Mouse (Mus musculus) kidney, adult 2 months (tissue): ENCODE measurements around the gene Fkbp7. TPM values are rescaled to one million over a fixed set of nuclear protein-coding genes. Genes with fewer than 3 reads are reported as not detected.
"Not testable (repeated sequence)": the region's sequence is repeated elsewhere in the genome, so short reads cannot be mapped to it uniquely, and the experiment has no call there.

Source experiments
- DNase-seq: peaks from one replicate; pipeline ENCODE4 v3.0.0; 2021
- H3K27ac ChIP-seq: fragments of 200-500 bp; 2 replicates; pipeline ENCODE4 v1.5.1; 2012; ENCODE audit warnings: low read depth, low read length, control low read depth, inconsistent platforms; ENCODE audit not compliant: insufficient read depth
- H3K27me3 ChIP-seq: fragments of 200-500 bp; replicated peaks from 2 replicates; pipeline ENCODE4 v1.6.1; 2012; ENCODE audit warnings: mild to moderate bottlenecking, moderate library complexity, low read length, inconsistent platforms; ENCODE audit not compliant: control insufficient read depth, insufficient read depth
- H3K36me3 ChIP-seq: fragments of 200-500 bp; 2 replicates; pipeline ENCODE4 v1.6.1; 2012; ENCODE audit warnings: mild to moderate bottlenecking, moderate library complexity, low read length, inconsistent platforms; ENCODE audit not compliant: control insufficient read depth, insufficient read depth
- H3K4me1 ChIP-seq: fragments of 200-500 bp; 2 replicates; pipeline ENCODE4 v1.6.1; 2011; ENCODE audit warnings: low read length; ENCODE audit not compliant: control insufficient read depth, insufficient read depth
- H3K4me3 ChIP-seq: fragments of 200-500 bp; 2 replicates; pipeline ENCODE4 v1.5.1; 2011; ENCODE audit warnings: mild to moderate bottlenecking, low read depth, low read length, control low read depth; ENCODE audit not compliant: insufficient read depth
- CTCF ChIP-seq: fragments of 200-500 bp; conservative IDR thresholded peaks from 2 replicates; pipeline ENCODE4 v1.5.1; 2011; ENCODE audit warnings: low read depth, mild to moderate bottlenecking, control low read depth, low read length, moderate library complexity, mixed read lengths; ENCODE audit not compliant: insufficient read depth, insufficient read length
- POLR2A ChIP-seq: fragments of 200-500 bp; IDR thresholded peaks from one replicate; pipeline ENCODE4 v1.6.1; 2011; ENCODE audit warnings: low read depth, low read length, control low read depth
- WGBS: fragments of 180-500 bp; shearing (Covaris S2); methylation state at CpG from one replicate; pipeline ENCODE4 v1.1.7; 2018; 5-methylcytosine and 5-hydroxymethylcytosine counted together
- polyA plus RNA-seq: library from polyadenylated mRNA; depleted of rRNA; stranded (reverse); fragments of >200 nt; gene quantifications from 2 replicates; pipeline ENCODE4 v1.2.3, GENCODE M21; 2012

Fkbp7 gene
- polyA plus RNA-seq, 1 experiment = 4.0 TPM

GRCm38 (mm10) chr2:76648666-76649141, 24.2 kb downstream of the Fkbp7 start:
- DNase-seq = no peak
- Histone ChIP-seq H3K4me3 (peak overlapping the region; percentile 43), H3K36me3 (no peaks in the 10 kb centered on the region), H3K27ac (peak overlapping the region; percentile 32; the same call in 1 of the 2 replicates), H3K4me1 (peaks cover 6% of the 10 kb centered on the region; the same call in 1 of the 2 replicates), H3K27me3 (no peaks in the 10 kb centered on the region)
- TF ChIP-seq POLR2A = no peak
- no peak for TF ChIP-seq CTCF
- 30% methylated on average over 13 of the region's 13 CpGs for WGBS

GRCm38 (mm10) chr2:76647883-76648570, 24.9 kb downstream of the Fkbp7 start, which contains the start of the genes Prkra and Pjvk:
Gene Prkra, minus strand, starts transcription at chr2:76648015.
Gene Pjvk, plus strand, starts transcription at chr2:76648476.
- Histone ChIP-seq H3K4me1 (peaks cover 6% of the 10 kb centered on the region; the same call in 1 of the 2 replicates), H3K4me3 (peak within 1 kb of the TSS; percentile 97), H3K27ac (peak within 1 kb of the TSS; percentile 81), H3K27me3 (no peaks in the 10 kb centered on the region), H3K36me3 (no peaks in the 10 kb centered on the region; the same call in 1 of the 2 replicates)
- peak; percentile 49 for TF ChIP-seq POLR2A
- TF ChIP-seq CTCF = no peak
- DNase-seq = peak; percentile 99
- WGBS = under 1% methylated on average over 42 of the region's 42 CpGs

- H3K36me3 ChIP-seq = no peaks in the 10 kb centered on the region; the same call in 1 of the 2 replicates
- WGBS = under 1% methylated on average over 32 of the region's 32 CpGs
- TF ChIP-seq CTCF (no peak), POLR2A (no peak)
- peak overlapping the region; percentile 97 for H3K4me3 ChIP-seq
- no peak for DNase-seq
- no peaks in the 10 kb centered on the region for H3K27me3 ChIP-seq
- H3K27ac ChIP-seq = peak overlapping the region; percentile 81
- H3K4me1 ChIP-seq = peaks cover 6% of the 10 kb centered on the region; the same call in 1 of the 2 replicates
These were observed 25.5 kb downstream of the Fkbp7 start for GRCm38 (mm10) chr2:76647441-76647869.

- no peak for TF ChIP-seq CTCF
- no peak for TF ChIP-seq POLR2A
- peaks cover 1% of the 10 kb centered on the region; the same call in 1 of the 2 replicates for H3K36me3 ChIP-seq
- DNase-seq = no peak
- H3K4me1 ChIP-seq = peaks cover 6% of the 10 kb centered on the region; the same call in 1 of the 2 replicates
- no peaks in the 10 kb centered on the region for H3K27me3 ChIP-seq
- no peak overlapping the region for H3K27ac ChIP-seq
- no peak overlapping the region for H3K4me3 ChIP-seq
These were observed 29.1 kb downstream of the Fkbp7 start for GRCm38 (mm10) chr2:76643801-76644200.

- Histone ChIP-seq H3K4me3 (no peak overlapping the region), H3K4me1 (no peaks in the 10 kb centered on the region), H3K27ac (no peak overlapping the region), H3K27me3 (no peaks in the 10 kb centered on the region), H3K36me3 (peaks cover 1% of the 10 kb centered on the region)
- DNase-seq = no peak
- 92% methylated on average over 2 of the region's 2 CpGs for WGBS
- TF ChIP-seq POLR2A = no peak
- TF ChIP-seq CTCF = no peak
These were observed 33.3 kb downstream of the Fkbp7 start for GRCm38 (mm10) chr2:76639637-76640036.

- DNase-seq = peak; percentile 14
- TF ChIP-seq POLR2A (no peak), CTCF (no peak)
These were observed 41.3 kb downstream of the Fkbp7 start for GRCm38 (mm10) chr2:76631600-76631999.

GRCm38 (mm10) chr2:76630293-76630692, 42.6 kb downstream of the Fkbp7 start:
- no peaks in the 10 kb centered on the region for H3K27me3 ChIP-seq
- no peak for DNase-seq
- no peaks in the 10 kb centered on the region for H3K4me1 ChIP-seq
- no peak overlapping the region for H3K4me3 ChIP-seq
- no peak for TF ChIP-seq CTCF
- no peak for TF ChIP-seq POLR2A
- peaks cover 2% of the 10 kb centered on the region; the same call in 1 of the 2 replicates for H3K36me3 ChIP-seq
- H3K27ac ChIP-seq = no peak overlapping the region
- 96% methylated on average over 12 of the region's 12 CpGs for WGBS

More at GRCm38 (mm10) chr2:76631600-76631999, 41.3 kb downstream of the Fkbp7 start:
- Histone ChIP-seq H3K4me3 (no peak overlapping the region), H3K27me3 (no peaks in the 10 kb centered on the region), H3K4me1 (no peaks in the 10 kb centered on the region), H3K27ac (no peak overlapping the region), H3K36me3 (peaks cover 2% of the 10 kb centered on the region)
- 85% methylated on average over 4 of the region's 4 CpGs for WGBS

- not testable (repeated sequence) for H3K27me3 ChIP-seq, H3K36me3 ChIP-seq, DNase-seq, H3K27ac ChIP-seq, H3K4me1 ChIP-seq, H3K4me3 ChIP-seq
- WGBS = 95% methylated on average over 2 of the region's 2 CpGs
These were observed 50.6 kb downstream of the Fkbp7 start for GRCm38 (mm10) chr2:76622316-76622715.
